Mouse (Mus musculus): ENCODE data around the gene Fgfr2. TPM values are rescaled to one million over a fixed set of nuclear protein-coding genes. Genes with fewer than 3 reads are reported as not detected.
A peak's percentile ranks its signal among the peaks of the same experiment; 100 is the strongest.

Gene Fgfr2
- total RNA-seq, 2 experiments from 2014 or later = not detected

- ATAC-seq (replicated peaks; ENCODE audit: poor library complexity) = peak; percentile 76
Measured at GRCm38 (mm10) chr7:132493632-132494031, 629.5 kb downstream of the Fgfr2 start.

- no peak for ATAC-seq (replicated peaks; ENCODE audit: poor library complexity)
Measured at GRCm38 (mm10) chr7:132491902-132492301, 631.2 kb downstream of the Fgfr2 start.

- ATAC-seq (replicated peaks; ENCODE audit: poor library complexity) = 0 out of 2 replicates have a peak, but pooled peaks have one; percentile 20
Measured at GRCm38 (mm10) chr7:132487361-132487760, 635.8 kb downstream of the Fgfr2 start.

GRCm38 (mm10) chr7:132486403-132487178 lies 636.6 kb downstream of the Fgfr2 start:
- no peak for ATAC-seq (replicated peaks; ENCODE audit: poor library complexity)

GRCm38 (mm10) chr7:132484424-132484823 lies 638.7 kb downstream of the Fgfr2 start:
- ATAC-seq (replicated peaks; ENCODE audit: poor library complexity) = peak; percentile 71

- no peak for ATAC-seq (replicated peaks; ENCODE audit: poor library complexity)
Measured at GRCm38 (mm10) chr7:132480696-132481306, 642.3 kb downstream of the Fgfr2 start.

GRCm38 (mm10) chr7:132478295-132478809 lies 644.8 kb downstream of the Fgfr2 start:
- ATAC-seq (replicated peaks; ENCODE audit: poor library complexity) = no peak

GRCm38 (mm10) chr7:132477753-132478152 lies 645.4 kb downstream of the Fgfr2 start:
- no peak for ATAC-seq (replicated peaks; ENCODE audit: poor library complexity)

GRCm38 (mm10) chr7:132476491-132476890 lies 646.7 kb downstream of the Fgfr2 start:
- no peak for ATAC-seq (replicated peaks; ENCODE audit: poor library complexity)

- ATAC-seq (replicated peaks; ENCODE audit: poor library complexity) = peak; percentile 99
Measured at GRCm38 (mm10) chr7:132475069-132475468, 648.1 kb downstream of the Fgfr2 start.

GRCm38 (mm10) chr7:132471327-132471726 lies 651.8 kb downstream of the Fgfr2 start:
- ATAC-seq (replicated peaks; ENCODE audit: poor library complexity) = peak; percentile 55; the same call in 1 of the 2 replicates

- ATAC-seq (replicated peaks; ENCODE audit: poor library complexity) = no peak
Measured at GRCm38 (mm10) chr7:132468391-132468790, 654.8 kb downstream of the Fgfr2 start.

GRCm38 (mm10) chr7:132465897-132466296 lies 657.3 kb downstream of the Fgfr2 start:
- ATAC-seq (replicated peaks; ENCODE audit: poor library complexity) = peak; percentile 83

- no peak for ATAC-seq (replicated peaks; ENCODE audit: poor library complexity)
Measured at GRCm38 (mm10) chr7:132464894-132465293, 658.3 kb downstream of the Fgfr2 start.

GRCm38 (mm10) chr7:132458493-132458892 lies 664.7 kb downstream of the Fgfr2 start:
- no peak for ATAC-seq (replicated peaks; ENCODE audit: poor library complexity)

GRCm38 (mm10) chr7:132455071-132455720 lies 668.0 kb downstream of the Fgfr2 start:
- no peak for ATAC-seq (replicated peaks; ENCODE audit: poor library complexity)

GRCm38 (mm10) chr7:132449891-132450735 lies 673.0 kb downstream of the Fgfr2 start:
- peak; percentile 53 for ATAC-seq (replicated peaks; ENCODE audit: poor library complexity)

GRCm38 (mm10) chr7:132448511-132449154 lies 674.5 kb downstream of the Fgfr2 start:
- no peak for ATAC-seq (replicated peaks; ENCODE audit: poor library complexity)

GRCm38 (mm10) chr7:132447558-132447957 lies 675.6 kb downstream of the Fgfr2 start:
- ATAC-seq (replicated peaks; ENCODE audit: poor library complexity) = no peak

GRCm38 (mm10) chr7:132446841-132447240 lies 676.3 kb downstream of the Fgfr2 start:
- ATAC-seq (replicated peaks; ENCODE audit: poor library complexity) = no peak
